Mouse (Mus musculus) lung, adult 2 months (tissue): Measurements from ENCODE around the gene Cyb561.

Experiments used
- CTCF ChIP-seq: fragments of 200-500 bp; IDR thresholded peaks from 2 replicates; pipeline ENCODE4 v1.5.1; 2011; ENCODE audit warnings: mild to moderate bottlenecking, low read length, control low read depth; ENCODE audit not compliant: insufficient read depth
- POLR2A ChIP-seq: fragments of 200-500 bp; IDR thresholded peaks from 2 replicates; pipeline ENCODE4 v1.6.1; 2011; ENCODE audit warnings: low read depth, mild to moderate bottlenecking, control low read depth, low read length, borderline replicate concordance; ENCODE audit errors: extremely low read depth

DNA sequence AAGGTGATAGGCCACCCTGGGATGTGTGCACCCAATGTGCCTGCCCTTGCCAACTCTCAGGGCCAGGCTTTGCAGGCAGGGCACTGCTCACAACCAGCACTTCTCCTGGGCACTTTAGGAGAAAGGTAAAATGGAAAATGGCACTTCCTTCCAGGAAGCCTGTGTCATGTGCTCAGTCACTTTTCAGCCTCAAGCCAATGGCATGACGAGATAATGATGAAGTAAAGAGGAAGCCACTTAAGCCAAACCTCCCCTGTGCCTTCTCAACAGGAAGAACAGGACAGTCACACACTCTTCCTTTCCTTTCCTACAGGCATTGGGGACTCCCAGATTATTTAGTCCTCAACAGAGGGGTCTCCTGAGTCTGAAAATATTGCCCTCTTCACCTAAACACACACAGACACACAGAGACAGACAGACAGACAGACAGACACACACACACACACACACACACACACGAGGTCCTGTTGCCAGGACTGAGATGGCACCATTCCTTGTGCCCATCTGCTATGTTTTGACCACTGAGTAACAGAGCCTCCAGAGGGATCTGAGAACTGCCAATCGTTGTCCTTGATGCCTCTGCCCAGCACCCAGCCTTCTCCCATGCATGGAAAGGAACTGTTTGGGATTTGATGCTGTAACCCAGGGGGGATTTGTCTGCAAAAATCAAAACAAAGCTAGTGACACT is 32.9 kb downstream of the Cyb561 start:
- TF ChIP-seq CTCF (no peak), POLR2A (no peak)
